Mouse (Mus musculus): ENCODE data around the gene Olfr816. TPM values are rescaled to one million over a fixed set of nuclear protein-coding genes. Genes with fewer than 3 reads are reported as not detected.
"Not testable (repeated sequence)": the region's sequence is repeated elsewhere in the genome, so short reads cannot be mapped to it uniquely, and the experiment has no call there.

Gene Olfr816
- total RNA-seq (2021) = not detected
- long read RNA-seq, experiment 1 = 0 reads
- long read RNA-seq, experiment 2 = 0 reads

DNA sequence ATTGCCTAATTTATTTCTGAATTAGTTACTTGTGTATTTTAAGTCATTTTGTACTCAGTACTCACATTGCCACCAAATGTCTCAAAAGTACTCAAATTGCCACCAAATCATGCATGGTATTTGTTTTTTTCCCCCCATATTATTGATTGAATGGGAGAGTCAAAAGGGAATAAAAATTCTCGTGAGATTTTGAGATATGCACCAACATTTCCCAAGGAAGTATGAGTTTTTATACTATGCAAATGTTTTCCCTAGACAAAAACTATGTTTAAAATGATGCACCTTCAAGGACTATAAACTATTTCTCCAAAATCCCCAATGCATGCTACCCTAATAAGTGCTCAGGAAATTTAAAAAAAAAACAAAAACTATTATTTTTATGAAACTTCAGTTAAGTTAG is at the start of gene Olfr816:
Gene Olfr816 (minus strand): TSS at position 101 of the 400 bp plus-strand sequence.
- DNase-seq (ENCODE audit: low spot score in 2 of 2) = no peak
- intact Hi-C loops (cut with DNase I) = no loop called here

- intact Hi-C loops (cut with DNase I) = no loop called here
- no peak for DNase-seq (ENCODE audit: low spot score in 2 of 2)
Observed at GRCm38 (mm10) chr10:129949000-129949399, 33.6 kb upstream of the Olfr816 start, which contains the start of gene Olfr818. Gene Olfr818 (minus strand): TSS chr10:129949100.

DNA sequence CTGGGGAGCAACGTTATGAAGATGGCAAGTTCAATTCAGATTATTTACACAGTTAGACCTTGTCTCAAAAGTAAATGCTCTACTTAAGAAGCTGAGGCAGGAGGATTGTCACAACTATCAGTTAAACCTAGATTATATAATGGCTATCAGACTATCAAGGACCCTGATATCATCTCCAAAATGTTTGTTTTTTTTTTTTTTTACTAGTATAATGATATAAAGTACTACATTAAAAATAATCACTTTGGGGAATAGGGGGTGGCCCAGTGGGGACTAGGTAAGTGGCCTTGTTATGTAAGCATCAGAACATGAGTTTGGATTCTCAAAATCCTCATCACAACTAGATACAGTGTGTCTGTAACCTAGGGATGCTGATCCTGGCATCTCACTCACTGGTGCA is 9.6 kb downstream of the Olfr816 start, which contains the start of gene Olfr815:
Gene Olfr815 (minus strand): TSS at position 101 of the 400 bp plus-strand sequence.
- intact Hi-C loops (cut with DNase I); DNase-seq (ENCODE audit: low spot score in 2 of 2): not testable (repeated sequence)

DNA sequence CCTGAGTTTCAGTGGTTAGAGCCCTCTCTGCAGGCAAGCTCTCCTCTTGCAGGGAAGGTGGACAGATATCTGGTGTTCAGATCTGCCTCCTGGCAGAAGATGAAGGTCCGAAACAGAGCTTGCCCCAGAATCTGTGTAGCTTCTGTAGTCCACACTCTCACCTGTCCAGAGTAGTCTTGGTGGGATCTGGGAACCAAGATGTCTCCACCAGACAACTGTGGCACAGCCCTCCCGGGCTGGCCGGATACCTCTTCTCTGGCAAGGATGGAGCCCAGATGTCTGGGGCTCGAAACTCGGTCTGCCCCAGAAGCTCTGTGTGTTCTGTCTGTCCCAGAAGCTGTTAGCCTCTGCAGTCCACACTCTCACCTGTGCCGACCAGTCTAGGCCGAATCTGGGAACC is 29.5 kb downstream of the Olfr816 start:
- intact Hi-C loops (cut with DNase I) = no loop called here
- no peak for DNase-seq (ENCODE audit: low spot score in 2 of 2)

- intact Hi-C loops (cut with DNase I) = not testable (repeated sequence)
Observed at GRCm38 (mm10) chr10:129885496-129885895, 29.9 kb downstream of the Olfr816 start.

GRCm38 (mm10) chr10:129879751-129880150 is 35.6 kb downstream of the Olfr816 start, which contains the start of gene Olfr814:
Gene Olfr814 (minus strand): TSS chr10:129879851.
- DNase-seq (ENCODE audit: low spot score in 2 of 2); intact Hi-C loops (cut with DNase I): not testable (repeated sequence)

More at GRCm38 (mm10) chr10:129885496-129885895, 29.9 kb downstream of the Olfr816 start:
- DNase-seq (ENCODE audit: low spot score in 2 of 2) = not testable (repeated sequence)

Other genes with a start within 250 kb of the Olfr816 start
- gene Olfr801, start 241.7 kb downstream of the Olfr816 start, total RNA-seq (2021) = not detected
- under 1 TPM; 0.06 to 0.22 TPM for gene Olfr802, start 227.4 kb downstream of the Olfr816 start, total RNA-seq (2021)
- gene Olfr803, start 221.3 kb downstream of the Olfr816 start, total RNA-seq (2021) = not detected
- gene Olfr804, start 212.4 kb downstream of the Olfr816 start, total RNA-seq (2021) = not detected
- not detected for gene Olfr805, start 186.2 kb downstream of the Olfr816 start, total RNA-seq (2021)
- gene Olfr806, start 173.7 kb downstream of the Olfr816 start, total RNA-seq (2021) = not detected
- gene Olfr807, start 157.8 kb downstream of the Olfr816 start, total RNA-seq (2021) = not detected
- gene Olfr808, start 150.1 kb downstream of the Olfr816 start, total RNA-seq (2021) = not detected
- gene Olfr809, start 141.0 kb downstream of the Olfr816 start, total RNA-seq (2021) = not detected
- not detected for gene Olfr810, start 120.7 kb downstream of the Olfr816 start, total RNA-seq (2021)
- not detected for gene Olfr811, start 111.2 kb downstream of the Olfr816 start, total RNA-seq (2021)
- gene Olfr812, start 69.5 kb downstream of the Olfr816 start, total RNA-seq (2021) = not detected
- not detected for gene Olfr813, start 60.2 kb downstream of the Olfr816 start, total RNA-seq (2021)
- not detected for gene Olfr814, start 35.7 kb downstream of the Olfr816 start, total RNA-seq (2021)
- gene Olfr815, start 9.7 kb downstream of the Olfr816 start, total RNA-seq (2021) = not detected
- not detected for gene Olfr818, start 33.5 kb upstream of the Olfr816 start, total RNA-seq (2021)
- not detected for gene Olfr819, start 51.7 kb upstream of the Olfr816 start, total RNA-seq (2021)
- not detected for gene Olfr247, start 60.5 kb upstream of the Olfr816 start, total RNA-seq (2021)
- gene Gm10310, start 69.5 kb upstream of the Olfr816 start, total RNA-seq (2021) = not detected
- not detected for gene Olfr820, start 97.0 kb upstream of the Olfr816 start, total RNA-seq (2021)
- not detected for gene Olfr821, start 114.8 kb upstream of the Olfr816 start, total RNA-seq (2021)
- not detected for gene Olfr822, start 155.6 kb upstream of the Olfr816 start, total RNA-seq (2021)
- gene Olfr823, start 199.8 kb upstream of the Olfr816 start, total RNA-seq (2021) = not detected
- not detected for gene Olfr824, start 214.4 kb upstream of the Olfr816 start, total RNA-seq (2021)

Data from left cerebral cortex, postnatal 14 days (tissue).